Mouse (Mus musculus): ENCODE measurements around the gene Trappc4.
"Not testable (repeated sequence)": the region's sequence is repeated elsewhere in the genome, so short reads cannot be mapped to it uniquely, and the experiment has no call there.

Trappc4 gene

DNA sequence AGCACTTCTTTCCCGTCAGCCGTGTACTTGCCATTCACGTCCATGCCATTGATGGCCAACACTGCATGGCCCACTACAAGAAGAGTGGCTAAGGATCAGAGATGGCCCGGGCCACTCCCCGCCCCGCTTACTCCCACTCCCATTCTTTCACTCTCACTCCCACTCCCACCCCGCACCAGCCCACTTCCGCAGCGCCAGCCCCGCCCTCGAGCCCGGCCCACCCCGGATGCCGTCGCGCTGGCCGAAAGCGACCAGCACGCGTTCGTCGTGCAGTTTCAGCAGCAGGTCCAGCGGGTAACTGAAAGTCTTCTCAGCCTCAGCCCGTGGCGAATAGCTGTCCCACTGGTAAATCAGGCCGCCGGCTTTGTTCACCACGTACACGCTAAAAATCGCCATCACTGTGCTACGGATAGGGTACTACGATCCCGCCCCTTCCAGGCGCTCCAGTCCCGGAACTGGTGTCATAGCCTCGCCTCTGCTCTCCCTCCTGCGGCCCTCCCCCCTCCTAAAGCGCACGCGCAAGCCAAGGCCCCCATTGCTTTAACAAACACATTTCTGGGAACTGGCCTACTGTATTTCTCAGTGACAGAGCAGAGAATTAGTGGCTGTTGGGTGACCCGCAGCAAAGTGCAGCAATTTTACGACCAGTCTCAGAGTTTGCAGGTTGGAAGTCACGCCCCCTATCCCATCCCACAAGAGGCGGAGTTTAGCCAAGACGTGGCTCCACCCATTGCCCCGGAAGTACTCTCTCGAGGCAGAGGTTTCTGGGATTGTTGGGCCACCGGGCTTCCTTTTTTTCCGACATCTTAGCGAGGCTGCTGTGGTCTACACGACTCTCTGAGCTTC lies at the start of gene Trappc4, which contains the start of gene Rps25:
Gene Trappc4, minus strand, starts transcription at position 695 of the 846 bp plus-strand sequence.
Gene Rps25, plus strand, starts transcription at position 234 of the 846 bp plus-strand sequence.
- DNase-seq (ENCODE audit: low spot score): peak; percentile 98

DNA sequence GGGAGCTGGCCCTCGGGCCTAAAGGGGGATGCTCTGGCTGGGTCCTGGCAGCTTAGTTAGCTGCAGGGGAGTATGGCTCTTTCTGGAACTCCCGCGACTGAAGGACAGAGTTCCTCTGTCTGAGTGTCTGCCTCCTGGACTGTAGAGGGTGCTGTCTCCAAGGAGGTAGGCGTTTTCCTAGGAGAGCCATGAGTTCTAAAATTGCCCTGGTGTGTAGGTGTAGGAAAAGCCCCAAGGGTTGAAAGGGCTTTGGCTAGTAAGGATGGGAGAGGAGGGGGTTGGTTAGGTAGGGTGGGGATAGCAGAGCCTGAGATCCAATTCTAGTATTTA lies 47.5 kb upstream of the Trappc4 start, which contains the start of gene Upk2:
Gene Upk2, minus strand, starts transcription at position 86 of the 330 bp plus-strand sequence.
- DNase-seq (ENCODE audit: low spot score): peak; percentile 26

DNA sequence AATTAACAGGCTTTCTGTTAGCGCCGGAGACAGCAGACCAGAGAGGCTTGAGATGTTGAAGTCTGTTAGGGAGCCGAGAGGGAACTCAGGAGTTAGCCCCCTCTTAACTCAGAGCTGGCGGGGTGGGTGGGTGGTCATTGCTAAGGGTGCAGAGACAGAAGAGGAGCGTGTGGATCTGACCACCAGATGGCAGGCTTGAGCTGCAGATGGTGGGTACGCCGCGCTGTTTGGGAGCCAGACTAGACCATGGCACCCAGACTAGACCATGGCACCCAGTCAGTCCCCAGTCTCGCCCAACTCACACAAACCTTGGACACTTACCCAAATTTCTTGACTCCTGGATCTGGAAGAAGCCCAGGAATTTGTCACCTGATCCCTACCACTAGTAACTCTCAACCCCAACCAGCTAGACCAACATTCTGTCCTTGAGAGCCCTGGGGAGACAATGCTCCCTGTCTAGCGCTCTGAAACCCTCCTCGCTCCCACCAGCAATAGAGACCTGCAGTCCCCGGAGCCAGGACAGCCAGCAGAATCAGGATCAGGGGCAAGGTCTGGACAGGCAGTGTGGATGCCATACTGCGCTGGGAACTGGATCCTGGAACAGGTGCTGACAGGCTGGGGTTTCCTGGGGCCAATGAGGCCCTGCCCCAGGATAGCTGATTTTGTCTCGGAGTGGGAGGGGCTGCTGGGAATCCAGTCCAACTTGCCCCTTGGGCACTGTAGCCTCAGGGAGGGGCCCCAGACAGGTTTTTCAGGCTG lies 46.9 kb upstream of the Trappc4 start:
- peak; percentile 93 for DNase-seq (ENCODE audit: low spot score)

DNA sequence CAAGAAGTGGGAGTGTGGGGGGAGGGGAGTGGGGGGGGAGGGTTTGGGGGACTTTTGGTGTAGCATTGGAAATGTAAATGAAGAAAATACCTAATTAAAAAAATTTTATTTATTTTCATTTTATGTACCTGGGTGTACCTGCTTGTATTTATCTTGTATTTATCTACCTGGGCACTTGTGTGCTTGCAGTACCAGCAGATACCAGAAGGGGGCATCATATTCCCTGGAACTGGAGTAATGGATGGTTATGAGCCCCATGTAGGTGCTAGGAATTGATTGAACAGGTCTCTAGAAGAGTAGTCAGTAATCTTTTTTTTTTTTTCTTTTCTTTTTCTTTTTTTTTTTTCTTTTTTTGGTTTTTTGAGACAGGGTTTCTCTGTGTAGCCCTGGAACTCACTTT lies 43.0 kb upstream of the Trappc4 start:
- DNase-seq (ENCODE audit: low spot score): no peak

DNA sequence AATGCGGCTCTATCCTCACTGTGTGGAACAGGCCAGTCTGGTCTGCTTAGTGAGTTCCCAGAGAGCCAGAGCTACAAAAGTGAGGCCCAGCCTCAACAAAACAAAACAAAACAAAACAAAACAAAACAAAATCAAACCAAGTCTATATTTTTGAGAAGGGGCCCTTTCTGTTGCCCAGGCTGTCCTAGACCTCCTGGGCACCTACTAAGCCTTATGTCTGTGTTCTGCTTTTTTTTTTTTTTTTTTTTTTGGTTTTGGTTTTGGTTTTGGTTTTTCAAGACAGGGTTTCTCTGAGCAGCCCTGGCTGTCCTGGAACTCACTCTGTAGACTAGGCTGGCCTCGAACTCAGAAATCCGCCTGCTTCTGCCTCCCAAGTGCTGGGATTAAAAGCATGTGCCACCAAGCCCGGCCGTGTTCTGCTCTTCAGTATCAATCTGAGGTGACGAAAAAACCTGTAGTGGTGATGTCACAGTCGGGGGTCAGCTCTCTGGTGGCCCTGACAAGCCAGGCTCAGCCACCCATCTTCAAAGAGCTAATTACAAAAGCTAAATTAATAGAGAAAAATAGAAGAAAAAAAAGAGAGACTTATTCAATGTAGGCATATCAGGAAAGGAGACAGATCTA lies 37.1 kb upstream of the Trappc4 start:
- DNase-seq (ENCODE audit: low spot score): not testable (repeated sequence)

DNA sequence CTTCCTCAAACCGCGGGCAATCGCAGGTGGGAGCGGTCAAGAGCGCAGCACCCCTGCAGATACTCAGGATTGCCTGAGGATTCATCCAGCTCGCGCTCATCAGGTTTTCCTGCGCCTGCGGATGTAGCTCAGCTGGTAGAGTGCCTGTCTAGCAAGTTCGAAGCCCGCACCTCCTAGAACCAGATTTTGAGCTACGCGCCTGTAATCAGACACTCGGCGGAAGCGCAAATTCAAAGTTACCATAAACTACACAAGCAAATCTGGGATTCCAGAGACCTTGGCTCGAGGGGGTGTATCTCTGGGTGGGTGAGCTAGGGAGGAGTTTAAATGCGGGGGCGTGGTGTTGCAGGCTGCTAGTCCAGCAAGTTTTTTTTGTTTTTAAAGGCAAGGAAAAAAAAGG lies 33.6 kb upstream of the Trappc4 start, which contains the start of gene Foxr1:
Gene Foxr1, minus strand, starts transcription at position 176 of the 400 bp plus-strand sequence.
- no peak for DNase-seq (ENCODE audit: low spot score)

DNA sequence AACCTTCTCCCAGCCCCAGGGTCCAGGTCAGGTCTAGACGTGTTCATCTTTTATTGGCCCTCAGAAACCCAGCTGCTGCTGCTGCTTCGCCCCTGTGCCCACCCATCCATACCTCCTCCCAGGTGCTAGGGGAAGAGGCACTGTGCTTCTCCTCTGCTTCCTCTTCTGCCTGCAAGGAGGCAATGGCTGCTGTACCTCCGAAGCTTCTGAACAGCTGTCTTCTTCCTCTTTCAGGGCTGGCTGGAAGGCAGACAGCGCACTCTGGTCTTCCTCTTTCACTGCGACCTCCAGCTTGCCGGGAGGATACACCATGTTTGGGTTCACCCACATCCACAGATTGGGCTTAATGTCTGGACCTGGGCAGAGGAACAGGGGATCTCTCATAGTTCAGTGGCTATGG lies 28.3 kb upstream of the Trappc4 start:
- DNase-seq (ENCODE audit: low spot score): no peak

DNA sequence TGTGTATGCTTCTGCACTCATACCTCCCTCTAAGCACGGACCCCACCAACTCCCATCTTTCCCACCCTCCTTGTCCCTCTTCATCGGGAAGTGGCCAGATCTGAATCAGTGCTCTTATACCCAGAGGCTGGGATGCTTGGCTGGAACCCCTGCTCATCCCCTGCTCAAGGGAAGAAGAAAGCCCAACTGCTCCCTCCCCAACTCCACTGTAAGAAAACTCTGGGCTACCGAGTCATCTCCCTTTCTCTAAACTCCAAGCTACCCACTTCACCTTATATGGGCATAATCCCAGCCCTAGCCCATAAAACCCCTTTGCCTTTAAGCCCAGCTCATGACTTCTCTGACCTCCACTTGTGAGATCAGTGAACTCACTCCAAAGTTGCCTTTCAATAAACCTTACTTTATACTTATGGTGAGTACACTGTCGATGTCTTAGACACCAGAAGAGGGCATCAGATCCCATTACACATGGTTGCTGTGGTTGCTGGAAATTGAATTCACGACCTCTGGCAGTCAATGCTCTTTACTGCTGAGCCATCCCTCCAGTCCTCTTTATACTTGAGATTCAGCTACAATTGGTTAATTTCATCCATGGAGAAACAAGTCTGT lies 25.3 kb upstream of the Trappc4 start:
- no peak for DNase-seq (ENCODE audit: low spot score)

DNA sequence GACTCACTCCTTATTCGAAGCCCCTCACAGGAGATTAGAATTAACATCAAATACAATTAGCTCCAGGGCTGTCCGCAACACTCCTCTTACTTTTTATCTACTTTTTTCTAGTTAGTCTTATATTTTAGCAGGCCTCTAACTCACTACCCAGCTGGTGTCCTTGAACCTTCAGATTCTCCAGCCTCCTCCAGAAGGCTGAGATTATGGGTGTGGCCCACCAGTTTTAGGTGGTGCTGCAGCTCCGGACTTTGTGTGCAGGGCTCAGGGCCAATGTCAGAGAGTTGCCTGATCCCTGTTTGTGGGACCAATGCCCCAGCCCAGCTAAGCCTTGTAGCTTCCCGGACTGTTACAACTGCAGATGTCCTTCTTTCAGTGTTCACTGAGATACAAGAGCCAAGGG lies 16.2 kb upstream of the Trappc4 start:
- no peak for DNase-seq (ENCODE audit: low spot score)

DNA sequence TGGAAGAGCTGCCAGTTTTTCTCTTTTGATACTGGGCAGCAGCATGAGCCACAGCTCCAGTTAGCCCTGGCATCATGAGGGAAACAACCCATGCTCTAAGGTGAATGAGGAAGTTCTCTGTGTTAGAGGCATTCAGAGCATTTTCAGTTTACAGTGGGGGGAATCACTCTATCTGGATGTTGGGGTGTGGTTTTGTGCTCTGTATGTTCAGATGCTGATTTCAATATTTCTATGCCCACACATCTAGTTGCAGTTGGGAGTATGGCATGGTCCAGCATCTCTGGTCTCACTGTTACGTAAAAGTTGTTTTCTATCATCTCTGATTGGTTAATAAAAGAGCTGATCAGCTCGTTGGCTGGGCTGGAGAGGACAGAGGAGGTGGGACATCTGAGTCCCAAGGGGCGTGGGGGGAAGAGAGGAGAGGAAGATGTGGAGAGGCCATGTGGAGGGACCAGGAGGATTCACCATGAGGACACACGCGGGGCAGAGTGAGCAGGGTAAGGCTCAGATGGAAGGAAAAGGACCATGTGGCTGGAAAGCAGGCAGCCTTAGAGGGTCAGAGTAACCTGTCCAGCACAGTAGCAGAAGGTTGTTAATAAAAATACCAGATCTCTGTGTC lies 13.0 kb upstream of the Trappc4 start:
- DNase-seq (ENCODE audit: low spot score): no peak

DNA sequence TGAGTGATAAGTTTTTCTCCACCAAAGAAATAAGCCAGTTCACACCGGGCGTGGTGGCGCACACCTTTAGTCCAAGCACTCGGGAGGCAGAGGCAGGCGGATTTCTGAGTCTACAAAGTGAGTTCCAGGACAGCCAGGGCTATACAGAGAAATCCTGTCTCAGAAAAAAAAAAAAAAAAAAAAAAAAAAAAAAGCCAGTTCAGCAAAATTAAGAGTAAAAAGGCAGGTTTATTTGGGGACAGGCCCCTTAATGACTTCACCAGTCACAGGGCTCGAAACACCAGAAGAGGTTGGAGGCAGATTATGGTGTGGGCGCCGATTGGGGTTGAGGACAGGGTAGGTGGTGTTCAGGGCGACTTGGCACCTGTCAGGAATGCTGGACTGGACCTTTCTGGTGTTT lies 12.3 kb upstream of the Trappc4 start:
- not testable (repeated sequence) for DNase-seq (ENCODE audit: low spot score)

DNA sequence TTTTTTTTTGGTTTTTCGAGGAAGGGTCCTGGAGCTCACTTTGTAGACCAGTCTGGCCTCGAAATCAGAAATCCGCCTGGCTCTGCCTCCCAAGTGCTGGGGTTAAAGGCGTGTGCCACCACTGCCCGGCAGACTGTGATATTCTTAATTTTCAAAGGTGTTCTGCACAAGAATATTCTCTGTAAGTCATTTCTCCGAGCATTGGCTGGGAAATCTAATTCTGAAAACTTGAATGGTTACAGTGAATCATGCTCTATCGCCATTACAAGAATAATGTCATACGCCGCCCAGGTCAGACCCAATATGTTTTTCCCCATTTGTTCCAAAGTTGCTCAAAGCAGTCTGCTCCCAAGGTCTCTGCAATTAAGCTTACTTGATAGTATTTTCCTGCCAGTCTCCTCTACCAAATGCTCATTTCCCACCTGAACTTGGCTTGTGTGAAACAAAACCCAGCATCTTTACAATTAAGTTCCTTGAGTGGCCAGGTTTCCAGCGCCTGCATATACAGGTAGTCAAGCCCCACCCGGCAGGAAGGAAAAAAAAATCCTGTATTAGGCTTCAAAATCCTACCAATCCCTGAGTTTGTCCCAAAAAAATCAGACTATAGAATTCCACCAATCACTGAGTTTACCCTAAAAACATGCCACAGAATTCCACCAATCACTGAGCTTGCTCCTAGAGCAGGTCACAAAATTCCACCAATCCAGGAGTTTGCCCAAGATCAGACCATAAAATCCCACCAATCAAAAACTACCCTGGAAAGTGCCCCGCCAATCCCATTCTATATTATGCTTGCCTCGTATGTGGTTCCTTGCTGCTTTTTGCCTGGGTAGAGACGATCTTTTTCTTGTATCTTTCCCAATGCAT lies 11.4 kb upstream of the Trappc4 start, which contains the start of gene Ccdc84:
Gene Ccdc84, minus strand, starts transcription at position 51 of the 867 bp plus-strand sequence.
- no peak for DNase-seq (ENCODE audit: low spot score)

DNA sequence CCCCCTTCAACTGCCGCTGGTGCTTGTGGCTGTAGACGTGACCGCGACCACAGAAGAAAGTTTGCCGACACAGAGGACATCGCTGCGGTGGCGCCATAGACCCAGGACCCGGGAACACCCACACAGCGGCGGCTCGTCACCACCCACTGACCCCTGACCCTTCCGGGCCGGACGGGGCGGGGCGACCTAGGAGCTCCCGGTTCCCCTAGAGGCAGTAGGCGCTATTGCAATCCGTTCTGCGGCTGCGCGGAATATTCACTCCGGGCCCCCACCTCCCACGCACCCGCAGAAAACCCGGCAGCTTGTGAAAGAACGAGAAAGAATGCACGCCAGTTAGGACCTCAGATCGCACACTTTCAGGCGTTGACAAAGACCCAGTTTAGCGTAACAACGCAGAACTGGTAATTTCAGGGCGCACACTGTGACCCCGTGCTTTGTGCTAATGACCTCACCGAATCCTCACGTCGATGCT lies 10.5 kb upstream of the Trappc4 start:
- DNase-seq (ENCODE audit: low spot score): peak; percentile 98

DNA sequence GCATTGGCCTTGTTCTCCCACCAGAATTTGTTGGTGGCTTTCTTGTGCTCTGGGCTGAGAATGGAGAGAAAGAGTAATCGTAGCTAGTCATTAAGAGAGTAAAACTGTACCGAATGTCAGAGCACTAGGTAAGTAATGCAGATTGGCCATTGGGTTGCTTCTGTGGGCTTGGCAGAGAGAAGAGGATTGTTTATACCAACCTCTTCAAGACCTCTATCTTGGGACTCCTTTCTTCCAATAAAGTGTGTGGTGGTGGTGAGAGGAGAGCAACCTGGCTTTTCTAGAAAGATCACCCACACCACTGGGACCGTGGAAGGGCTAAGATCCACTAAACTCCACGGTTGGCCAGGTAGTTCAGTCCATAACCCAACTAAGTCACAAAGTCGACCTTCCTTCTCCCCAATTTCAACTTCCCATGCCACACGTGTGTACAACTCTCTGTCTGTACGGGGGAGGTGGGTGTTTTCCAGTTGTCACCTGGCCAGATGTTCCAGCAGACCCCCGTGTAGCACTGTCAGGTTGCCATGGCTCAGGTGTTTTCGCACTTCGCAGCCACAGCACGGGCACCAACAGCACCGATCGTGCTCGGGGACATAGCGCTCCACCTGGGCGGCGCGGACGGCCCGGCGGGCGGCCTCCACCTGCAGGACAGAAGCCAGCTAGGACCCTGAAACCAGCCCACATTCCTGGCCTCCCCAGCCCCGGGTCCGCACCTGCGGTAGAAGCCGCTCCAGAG lies 9.9 kb upstream of the Trappc4 start:
- no peak for DNase-seq (ENCODE audit: low spot score)

DNA sequence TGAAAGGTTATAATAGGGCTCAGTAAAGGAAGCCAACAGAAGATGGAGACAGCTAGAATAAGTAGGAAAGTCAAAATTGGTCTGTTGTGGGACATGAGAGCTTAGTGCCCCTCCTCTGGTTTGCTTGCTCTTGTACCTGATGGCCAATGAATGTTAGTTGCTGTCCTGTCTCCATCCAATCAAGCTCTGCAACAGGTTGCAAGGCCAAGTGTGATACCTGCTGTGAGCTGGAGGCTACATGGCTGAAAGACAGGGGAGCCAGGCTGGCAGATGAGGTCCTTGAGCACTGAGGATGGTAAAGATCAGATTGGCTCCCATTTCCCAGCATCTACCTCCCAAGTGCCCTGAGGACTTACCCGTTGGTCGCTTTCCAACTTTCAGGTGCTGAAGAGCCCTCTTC lies 5.4 kb upstream of the Trappc4 start:
- no peak for DNase-seq (ENCODE audit: low spot score)

DNA sequence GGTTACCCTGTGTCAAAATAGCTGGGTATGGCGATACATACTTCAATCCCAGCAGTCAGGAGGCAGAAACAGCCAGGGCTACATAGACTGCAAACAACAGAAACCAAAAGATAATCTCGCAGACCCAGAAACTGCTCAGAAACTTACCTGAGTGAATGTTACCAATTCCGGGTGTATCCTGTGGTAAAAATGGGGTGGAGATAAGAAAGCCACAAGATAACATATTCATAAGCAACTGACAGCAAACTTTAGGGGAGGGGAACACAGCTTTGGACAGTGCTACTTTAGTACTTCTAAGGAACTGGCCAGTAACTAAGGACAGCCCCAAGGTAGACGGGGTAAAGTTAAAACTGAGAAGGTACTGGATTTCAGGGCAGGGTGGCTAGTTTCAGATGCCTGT lies 4.9 kb upstream of the Trappc4 start:
- no peak for DNase-seq (ENCODE audit: low spot score)

DNA sequence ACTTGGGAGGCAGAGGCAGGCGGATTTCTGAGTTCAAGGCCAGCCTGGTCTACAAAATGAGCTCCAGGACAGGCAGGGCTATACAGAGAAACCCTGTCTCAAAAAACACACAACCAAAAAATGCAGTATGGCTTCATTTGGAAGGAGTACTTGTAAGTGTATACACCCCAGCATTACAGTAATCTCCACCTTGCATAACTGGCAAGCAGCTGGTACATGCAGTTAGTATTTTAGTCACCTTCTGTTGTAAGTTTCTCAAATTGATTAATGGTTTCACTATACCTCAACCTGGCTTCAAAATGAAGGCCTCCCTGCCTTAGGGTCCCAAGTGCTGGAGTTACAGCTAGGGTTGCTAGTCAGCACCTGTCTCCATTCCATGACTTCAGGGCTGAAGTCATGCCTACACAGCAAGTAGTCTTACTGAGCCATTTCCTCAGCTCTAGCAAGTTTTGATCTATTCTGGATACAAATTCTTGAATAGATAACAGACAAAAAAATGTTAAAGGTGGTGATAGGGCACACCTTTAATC lies 4.3 kb upstream of the Trappc4 start:
- DNase-seq (ENCODE audit: low spot score): no peak

DNA sequence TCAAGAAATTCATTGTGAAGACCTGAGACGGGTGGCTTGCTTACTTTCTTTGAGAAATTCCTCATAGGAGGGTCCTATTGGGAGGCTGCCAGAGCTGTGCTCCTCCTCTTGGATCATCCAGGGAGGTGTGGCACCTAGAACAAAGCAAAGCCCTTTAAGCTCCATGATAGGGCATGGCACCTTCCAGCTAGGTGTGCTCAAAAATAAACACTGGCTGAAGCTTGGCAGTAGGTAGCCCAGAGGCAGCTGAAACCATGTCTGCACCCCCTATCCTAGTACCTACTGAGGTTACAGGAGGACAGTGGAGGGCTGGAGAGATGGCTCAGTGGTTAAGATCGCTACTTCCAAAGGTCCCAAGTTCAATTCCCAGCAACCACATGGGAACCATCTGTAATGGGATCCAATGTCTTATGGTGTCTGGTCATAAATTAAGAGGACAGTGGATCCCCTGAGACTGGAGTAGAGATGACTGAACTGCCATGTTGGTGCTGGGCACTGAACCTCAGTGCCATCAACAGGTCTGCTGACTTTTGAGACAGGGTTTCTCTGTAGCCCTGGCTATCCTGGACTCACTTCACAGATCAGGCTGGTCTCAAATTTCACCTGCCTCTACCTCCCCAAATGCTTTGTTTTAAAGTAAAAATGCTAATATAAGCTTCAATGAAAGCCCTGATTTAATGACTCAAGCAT lies 3.4 kb upstream of the Trappc4 start:
- DNase-seq (ENCODE audit: low spot score): no peak

DNA sequence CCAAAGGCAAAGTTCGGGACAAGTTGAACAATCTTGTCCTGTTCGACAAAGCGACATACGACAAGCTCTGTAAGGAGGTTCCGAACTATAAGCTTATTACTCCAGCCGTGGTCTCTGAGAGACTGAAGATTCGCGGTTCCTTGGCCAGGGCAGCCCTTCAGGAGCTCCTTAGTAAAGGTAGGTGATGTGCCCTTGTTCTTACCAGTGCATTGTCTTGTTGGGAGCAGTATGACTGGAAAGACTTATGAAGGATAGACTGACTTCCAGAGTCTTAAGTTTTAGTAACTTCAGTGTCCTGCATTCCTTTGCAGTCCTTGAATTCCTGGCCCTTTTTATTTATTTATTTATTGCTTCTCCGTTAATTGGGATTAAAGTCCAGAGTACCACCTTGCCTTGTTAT lies 1.3 kb upstream of the Trappc4 start:
- not testable (repeated sequence) for DNase-seq (ENCODE audit: low spot score)

Data from retina, embryonic 14.5 days (tissue).